Mouse (Mus musculus) lung, adult 2 months (tissue): ENCODE measurements at regions not wholly inside any gene's neighbourhood (a gene's known extent, or its start where the extent isn't known, plus 50 kb on each side); places are given as distances from the start of the nearest gene placed in this dataset.

Source experiments
- DNase-seq: peaks from one replicate; pipeline ENCODE4 v3.0.0; 2022
- H3K4me1 ChIP-seq: fragments of 200-500 bp; 2 replicates; pipeline ENCODE4 v1.6.1; 2011; ENCODE audit warnings: low read length; ENCODE audit not compliant: control insufficient read depth, insufficient read depth
- H3K4me3 ChIP-seq: fragments of 200-500 bp; replicated peaks from 2 replicates; pipeline ENCODE3; 2011; ENCODE audit warnings: low read depth, mild to moderate bottlenecking, control low read depth, low read length; ENCODE audit errors: extremely low read depth
- CTCF ChIP-seq: fragments of 200-500 bp; IDR thresholded peaks from 2 replicates; pipeline ENCODE4 v1.5.1; 2011; ENCODE audit warnings: mild to moderate bottlenecking, low read length, control low read depth; ENCODE audit not compliant: insufficient read depth
- POLR2A ChIP-seq: fragments of 200-500 bp; IDR thresholded peaks from 2 replicates; pipeline ENCODE4 v1.6.1; 2011; ENCODE audit warnings: low read depth, mild to moderate bottlenecking, control low read depth, low read length, borderline replicate concordance; ENCODE audit errors: extremely low read depth
- WGBS: fragments of 180-500 bp; shearing (Covaris S2); methylation state at CpG from one replicate; pipeline ENCODE4 v1.1.7; 2018; 5-methylcytosine and 5-hydroxymethylcytosine counted together

- 79% methylated on average over 5 of the region's 5 CpGs for WGBS
- no peak for TF ChIP-seq CTCF
- no peak for TF ChIP-seq POLR2A
- Histone ChIP-seq H3K4me1 (no peaks in the 10 kb centered on the region), H3K4me3 (no peak overlapping the region)
- no peak for DNase-seq
Observed at GRCm38 (mm10) chr7:72715401-72715800, 409.0 kb upstream of the Mctp2 start.

- WGBS = 62% methylated on average over 1 of the region's 1 CpGs
- Histone ChIP-seq H3K4me1 (no peaks in the 10 kb centered on the region), H3K4me3 (no peak overlapping the region)
- no peak for TF ChIP-seq CTCF
- no peak for TF ChIP-seq POLR2A
- DNase-seq = no peak
Observed at GRCm38 (mm10) chr7:72716051-72716450, 409.6 kb upstream of the Mctp2 start.

GRCm38 (mm10) chr7:72726214-72726854, 419.9 kb upstream of the Mctp2 start:
- DNase-seq = no peak
- TF ChIP-seq POLR2A (no peak), CTCF (no peak)
- 70% methylated on average over 9 of the region's 9 CpGs for WGBS
- H3K4me3 ChIP-seq = no peak overlapping the region
- no peaks in the 10 kb centered on the region for H3K4me1 ChIP-seq

- no peaks in the 10 kb centered on the region for H3K4me1 ChIP-seq
- DNase-seq = no peak
- 74% methylated on average over 8 of the region's 8 CpGs for WGBS
- no peak for TF ChIP-seq CTCF
- no peak for TF ChIP-seq POLR2A
- H3K4me3 ChIP-seq = no peak overlapping the region
Observed at GRCm38 (mm10) chr7:72737792-72738191, 431.4 kb upstream of the Mctp2 start.

GRCm38 (mm10) chr7:72738324-72738944, 432.0 kb upstream of the Mctp2 start:
- Histone ChIP-seq H3K4me3 (no peak overlapping the region), H3K4me1 (no peaks in the 10 kb centered on the region)
- WGBS = 62% methylated on average over 13 of the region's 13 CpGs
- TF ChIP-seq CTCF (no peak), POLR2A (no peak)
- DNase-seq = no peak

GRCm38 (mm10) chr7:72742376-72742775, 436.0 kb upstream of the Mctp2 start:
- Histone ChIP-seq H3K4me3 (no peak overlapping the region), H3K4me1 (no peaks in the 10 kb centered on the region)
- no peak for TF ChIP-seq CTCF
- TF ChIP-seq POLR2A = no peak
- 74% methylated on average over 2 of the region's 2 CpGs for WGBS
- DNase-seq = no peak

GRCm38 (mm10) chr7:72751501-72751917, 445.1 kb upstream of the Mctp2 start:
- H3K4me1 ChIP-seq = no peaks in the 10 kb centered on the region
- H3K4me3 ChIP-seq = no peak overlapping the region
- no peak for DNase-seq
- WGBS = 64% methylated on average over 10 of the region's 10 CpGs
- no peak for TF ChIP-seq CTCF

- WGBS = 53% methylated on average over 3 of the region's 3 CpGs
- TF ChIP-seq POLR2A (no peak), CTCF (no peak)
- Histone ChIP-seq H3K4me3 (no peak overlapping the region), H3K4me1 (no peaks in the 10 kb centered on the region)
- no peak for DNase-seq
Observed at GRCm38 (mm10) chr7:72753053-72753559, 446.7 kb upstream of the Mctp2 start.

- no peak for TF ChIP-seq POLR2A
- no peak for TF ChIP-seq CTCF
- DNase-seq = no peak
- Histone ChIP-seq H3K4me1 (no peaks in the 10 kb centered on the region), H3K4me3 (no peak overlapping the region)
- WGBS = 43% methylated on average over 1 of the region's 1 CpGs
Observed at GRCm38 (mm10) chr7:72762711-72763110, 456.3 kb upstream of the Mctp2 start.

- no peaks in the 10 kb centered on the region for H3K4me1 ChIP-seq
- DNase-seq = no peak
- TF ChIP-seq CTCF (no peak), POLR2A (no peak)
- no peak overlapping the region for H3K4me3 ChIP-seq
- 73% methylated on average over 4 of the region's 4 CpGs for WGBS
Observed at GRCm38 (mm10) chr7:72768705-72769104, 462.3 kb upstream of the Mctp2 start.

GRCm38 (mm10) chr7:72774031-72774770, 467.8 kb upstream of the Mctp2 start:
- Histone ChIP-seq H3K4me1 (no peaks in the 10 kb centered on the region), H3K4me3 (no peak overlapping the region)
- TF ChIP-seq CTCF (no peak), POLR2A (no peak)
- WGBS = 70% methylated on average over 3 of the region's 3 CpGs
- no peak for DNase-seq
